Mouse (Mus musculus): ENCODE results near the gene Magt1.

GRCm38 (mm10) chrX:106030176-106030575 lies 18.5 kb upstream of the Magt1 start:
- TF ChIP-seq CTCF (IDR thresholded peaks at IDR 0.05) (no peak), EP300 (IDR thresholded peaks at IDR 0.05) (no peak)
